Mouse (Mus musculus): ENCODE data around the gene Tshz3. TPM values are rescaled to one million over a fixed set of nuclear protein-coding genes. Genes with fewer than 3 reads are reported as not detected.

Tshz3 gene
- polyA plus RNA-seq, 1 experiment from 2014 or later, result 4.0 TPM

- no peak overlapping the region for H3K27ac ChIP-seq (replicated peaks)
- 87% methylated on average over 14 of the region's 14 CpGs for WGBS
- DNase-seq (ENCODE audit: low spot score), result no peak
These were observed 38.6 kb downstream of the Tshz3 start for GRCm38 (mm10) chr7:36736303-36737050.

GRCm38 (mm10) chr7:36751480-36751879 is 53.6 kb downstream of the Tshz3 start:
- no peaks in the 10 kb centered on the region for H3K9me3 ChIP-seq
- WGBS, result 85% methylated on average over 2 of the region's 2 CpGs
- H3K4me1 ChIP-seq, result 0 out of 2 replicates have a peak, but pooled peaks cover 5% of the 10 kb centered on the region
- H3K27me3 ChIP-seq (replicated peaks; ENCODE audit: low read depth, poor library complexity, severe bottlenecking), result no peaks in the 10 kb centered on the region
- DNase-seq (ENCODE audit: low spot score), result peak; percentile 11
- H3K36me3 ChIP-seq (replicated peaks), result no peaks in the 10 kb centered on the region
- no peak overlapping the region for H3K4me3 ChIP-seq
- no peak overlapping the region for H3K27ac ChIP-seq (replicated peaks)

More at GRCm38 (mm10) chr7:36736303-36737050, 38.6 kb downstream of the Tshz3 start:
- Histone ChIP-seq H3K27me3 (replicated peaks; ENCODE audit: low read depth, poor library complexity, severe bottlenecking) (no peaks in the 10 kb centered on the region), H3K4me3 (no peak overlapping the region), H3K9me3 (no peaks in the 10 kb centered on the region), H3K36me3 (replicated peaks) (no peaks in the 10 kb centered on the region), H3K4me1 (no peaks in the 10 kb centered on the region; the same call in 1 of the 2 replicates)

- DNase-seq (ENCODE audit: low spot score), result no peak
These were observed 69.7 kb downstream of the Tshz3 start for GRCm38 (mm10) chr7:36767501-36768092.

GRCm38 (mm10) chr7:36773086-36773485 is 75.2 kb downstream of the Tshz3 start:
- H3K36me3 ChIP-seq (replicated peaks), result peaks cover 30% of the 10 kb centered on the region
- H3K27ac ChIP-seq (replicated peaks), result no peak overlapping the region
- WGBS, result 89% methylated on average over 7 of the region's 7 CpGs
- H3K4me3 ChIP-seq, result no peak overlapping the region
- DNase-seq (ENCODE audit: low spot score), result no peak
- no peaks in the 10 kb centered on the region for H3K27me3 ChIP-seq (replicated peaks; ENCODE audit: low read depth, poor library complexity, severe bottlenecking)
- peaks cover 3% of the 10 kb centered on the region; the same call in 1 of the 2 replicates for H3K4me1 ChIP-seq
- H3K9me3 ChIP-seq, result no peaks in the 10 kb centered on the region

More at GRCm38 (mm10) chr7:36767501-36768092, 69.7 kb downstream of the Tshz3 start:
- Histone ChIP-seq H3K4me3 (no peak overlapping the region), H3K4me1 (no peaks in the 10 kb centered on the region), H3K27ac (replicated peaks) (no peak overlapping the region), H3K27me3 (replicated peaks; ENCODE audit: low read depth, poor library complexity, severe bottlenecking) (no peaks in the 10 kb centered on the region), H3K9me3 (no peaks in the 10 kb centered on the region), H3K36me3 (replicated peaks) (peaks cover 30% of the 10 kb centered on the region)
- 85% methylated on average over 8 of the region's 8 CpGs for WGBS

GRCm38 (mm10) chr7:36776956-36777355 is 79.0 kb downstream of the Tshz3 start:
- Histone ChIP-seq H3K4me3 (no peak overlapping the region), H3K9me3 (no peaks in the 10 kb centered on the region), H3K27me3 (replicated peaks; ENCODE audit: low read depth, poor library complexity, severe bottlenecking) (no peaks in the 10 kb centered on the region), H3K4me1 (peaks cover 3% of the 10 kb centered on the region; the same call in 1 of the 2 replicates), H3K36me3 (replicated peaks) (no peaks in the 10 kb centered on the region), H3K27ac (replicated peaks) (no peak overlapping the region)
- WGBS, result 85% methylated on average over 4 of the region's 4 CpGs
- DNase-seq (ENCODE audit: low spot score), result no peak

- no peaks in the 10 kb centered on the region for H3K36me3 ChIP-seq (replicated peaks)
- 93% methylated on average over 11 of the region's 11 CpGs for WGBS
- H3K9me3 ChIP-seq, result no peaks in the 10 kb centered on the region
- no peaks in the 10 kb centered on the region for H3K27me3 ChIP-seq (replicated peaks; ENCODE audit: low read depth, poor library complexity, severe bottlenecking)
- DNase-seq (ENCODE audit: low spot score), result no peak
- peaks cover 3% of the 10 kb centered on the region; the same call in 1 of the 2 replicates for H3K4me1 ChIP-seq
- H3K4me3 ChIP-seq, result no peak overlapping the region
- no peak overlapping the region for H3K27ac ChIP-seq (replicated peaks)
These were observed 80.5 kb downstream of the Tshz3 start for GRCm38 (mm10) chr7:36778456-36778855.

- DNase-seq (ENCODE audit: low spot score), result no peak
These were observed 86.4 kb downstream of the Tshz3 start for GRCm38 (mm10) chr7:36784243-36784773.

GRCm38 (mm10) chr7:36786713-36787421 is 88.9 kb downstream of the Tshz3 start:
- H3K4me3 ChIP-seq, result no peak overlapping the region
- peaks cover 10% of the 10 kb centered on the region for H3K4me1 ChIP-seq
- no peaks in the 10 kb centered on the region for H3K9me3 ChIP-seq
- DNase-seq (ENCODE audit: low spot score), result no peak
- H3K27ac ChIP-seq (replicated peaks), result no peak overlapping the region
- H3K27me3 ChIP-seq (replicated peaks; ENCODE audit: low read depth, poor library complexity, severe bottlenecking), result no peaks in the 10 kb centered on the region
- WGBS, result 79% methylated on average over 10 of the region's 10 CpGs
- H3K36me3 ChIP-seq (replicated peaks), result no peaks in the 10 kb centered on the region

More at GRCm38 (mm10) chr7:36784243-36784773, 86.4 kb downstream of the Tshz3 start:
- H3K4me1 ChIP-seq, result peaks cover 10% of the 10 kb centered on the region
- 59% methylated on average over 4 of the region's 4 CpGs for WGBS
- no peaks in the 10 kb centered on the region for H3K27me3 ChIP-seq (replicated peaks; ENCODE audit: low read depth, poor library complexity, severe bottlenecking)
- H3K4me3 ChIP-seq, result no peak overlapping the region
- no peaks in the 10 kb centered on the region for H3K36me3 ChIP-seq (replicated peaks)
- no peak overlapping the region for H3K27ac ChIP-seq (replicated peaks)
- no peaks in the 10 kb centered on the region for H3K9me3 ChIP-seq

GRCm38 (mm10) chr7:36796392-36797187 is 98.7 kb downstream of the Tshz3 start:
- H3K4me3 ChIP-seq, result no peak overlapping the region
- H3K27ac ChIP-seq (replicated peaks), result 0 out of 2 replicates have a peak overlapping the region, but pooled peaks have one; percentile 35
- DNase-seq (ENCODE audit: low spot score), result peak; percentile 21
- no peaks in the 10 kb centered on the region for H3K36me3 ChIP-seq (replicated peaks)
- no peaks in the 10 kb centered on the region for H3K27me3 ChIP-seq (replicated peaks; ENCODE audit: low read depth, poor library complexity, severe bottlenecking)
- H3K9me3 ChIP-seq, result no peaks in the 10 kb centered on the region
- H3K4me1 ChIP-seq, result 0 out of 2 replicates have a peak, but pooled peaks cover 8% of the 10 kb centered on the region
- WGBS, result 83% methylated on average over 15 of the region's 15 CpGs

Data from embryonic facial prominence, embryonic 10.5 days (tissue).